Mouse (Mus musculus): ENCODE data around the gene Hcst. TPM values are rescaled to one million over a fixed set of nuclear protein-coding genes. Genes with fewer than 3 reads are reported as not detected.

Gene Hcst
- polyA plus RNA-seq, 1 experiment from 2014 or later, result 0.91 TPM

- H3K9ac ChIP-seq, result no peak overlapping the region
- H3K4me1 ChIP-seq, result no peaks in the 10 kb centered on the region
- no peaks in the 10 kb centered on the region for H3K36me3 ChIP-seq
- WGBS, result 79% methylated on average over 2 of the region's 2 CpGs
- no peak overlapping the region for H3K27ac ChIP-seq
- H3K27me3 ChIP-seq, result 0 out of 2 replicates have a peak, but pooled peaks cover 6% of the 10 kb centered on the region
- H3K4me2 ChIP-seq, result no peak overlapping the region
- no peak for ATAC-seq (ENCODE audit: insufficient number of reproducible peaks, insufficient read depth, low FRiP score, low TSS enrichment, low read depth)
- no peak overlapping the region for H3K4me3 ChIP-seq
- H3K9me3 ChIP-seq, result peaks cover 6% of the 10 kb centered on the region; the same call in 1 of the 2 replicates
Measured at GRCm38 (mm10) chr7:30409789-30410188, 9.9 kb downstream of the Hcst start.

- H3K9me3 ChIP-seq, result peaks cover 6% of the 10 kb centered on the region; the same call in 1 of the 2 replicates
- no peak for ATAC-seq (ENCODE audit: insufficient number of reproducible peaks, insufficient read depth, low FRiP score, low TSS enrichment, low read depth)
- WGBS, result 84% methylated on average over 3 of the region's 3 CpGs
Measured at GRCm38 (mm10) chr7:30408639-30409038, 11.0 kb downstream of the Hcst start.

GRCm38 (mm10) chr7:30402343-30402742, 17.3 kb downstream of the Hcst start:
- no peaks in the 10 kb centered on the region for H3K27me3 ChIP-seq
- no peak overlapping the region for H3K27ac ChIP-seq
- H3K4me3 ChIP-seq, result no peak overlapping the region
- H3K9me3 ChIP-seq, result peaks cover 6% of the 10 kb centered on the region; the same call in 1 of the 2 replicates
- WGBS, result 69% methylated on average over 4 of the region's 4 CpGs
- H3K9ac ChIP-seq, result no peak overlapping the region
- ATAC-seq (ENCODE audit: insufficient number of reproducible peaks, insufficient read depth, low FRiP score, low TSS enrichment, low read depth), result no peak
- no peaks in the 10 kb centered on the region for H3K36me3 ChIP-seq
- no peaks in the 10 kb centered on the region for H3K4me1 ChIP-seq
- no peak overlapping the region for H3K4me2 ChIP-seq

More at GRCm38 (mm10) chr7:30408639-30409038, 11.0 kb downstream of the Hcst start:
- H3K27ac ChIP-seq, result no peak overlapping the region
- H3K4me3 ChIP-seq, result no peak overlapping the region
- 0 out of 2 replicates have a peak, but pooled peaks cover 6% of the 10 kb centered on the region for H3K27me3 ChIP-seq
- H3K4me2 ChIP-seq, result no peak overlapping the region
- H3K9ac ChIP-seq, result no peak overlapping the region
- no peaks in the 10 kb centered on the region for H3K4me1 ChIP-seq
- H3K36me3 ChIP-seq, result no peaks in the 10 kb centered on the region

- Histone ChIP-seq H3K4me2 (no peak overlapping the region), H3K9ac (no peak overlapping the region), H3K27ac (no peak overlapping the region), H3K4me1 (no peaks in the 10 kb centered on the region), H3K36me3 (no peaks in the 10 kb centered on the region), H3K9me3 (no peaks in the 10 kb centered on the region), H3K27me3 (no peaks in the 10 kb centered on the region), H3K4me3 (no peak overlapping the region)
- WGBS, result 41% methylated on average over 7 of the region's 7 CpGs
- no peak for ATAC-seq (ENCODE audit: insufficient number of reproducible peaks, insufficient read depth, low FRiP score, low TSS enrichment, low read depth)
Measured at GRCm38 (mm10) chr7:30399671-30400070, 20.0 kb downstream of the Hcst start.

- Histone ChIP-seq H3K4me3 (no peak overlapping the region), H3K36me3 (no peaks in the 10 kb centered on the region), H3K9me3 (no peaks in the 10 kb centered on the region), H3K27ac (no peak overlapping the region), H3K9ac (no peak overlapping the region), H3K4me2 (no peak overlapping the region), H3K27me3 (no peaks in the 10 kb centered on the region), H3K4me1 (no peaks in the 10 kb centered on the region)
- no peak for ATAC-seq (ENCODE audit: insufficient number of reproducible peaks, insufficient read depth, low FRiP score, low TSS enrichment, low read depth)
- 53% methylated on average over 2 of the region's 2 CpGs for WGBS
Measured at GRCm38 (mm10) chr7:30394871-30395270, 24.8 kb downstream of the Hcst start.

GRCm38 (mm10) chr7:30394379-30394778, 25.3 kb downstream of the Hcst start:
- no peaks in the 10 kb centered on the region for H3K36me3 ChIP-seq
- H3K27me3 ChIP-seq, result no peaks in the 10 kb centered on the region
- ATAC-seq (ENCODE audit: insufficient number of reproducible peaks, insufficient read depth, low FRiP score, low TSS enrichment, low read depth), result no peak
- H3K4me2 ChIP-seq, result no peak overlapping the region
- WGBS, result 33% methylated on average over 11 of the region's 11 CpGs
- H3K27ac ChIP-seq, result 0 out of 2 replicates have a peak overlapping the region, but pooled peaks have one; percentile 29
- no peaks in the 10 kb centered on the region for H3K9me3 ChIP-seq
- no peaks in the 10 kb centered on the region for H3K4me1 ChIP-seq
- no peak overlapping the region for H3K9ac ChIP-seq
- H3K4me3 ChIP-seq, result no peak overlapping the region

GRCm38 (mm10) chr7:30393631-30394030, 26.0 kb downstream of the Hcst start:
- Histone ChIP-seq H3K27me3 (no peaks in the 10 kb centered on the region), H3K4me1 (no peaks in the 10 kb centered on the region), H3K4me3 (no peak overlapping the region), H3K4me2 (no peak overlapping the region), H3K36me3 (no peaks in the 10 kb centered on the region), H3K9ac (no peak overlapping the region), H3K27ac (peak overlapping the region; percentile 29; the same call in 1 of the 2 replicates), H3K9me3 (no peaks in the 10 kb centered on the region)
- WGBS, result 77% methylated on average over 4 of the region's 4 CpGs
- no peak for ATAC-seq (ENCODE audit: insufficient number of reproducible peaks, insufficient read depth, low FRiP score, low TSS enrichment, low read depth)

GRCm38 (mm10) chr7:30392746-30393520, 26.7 kb downstream of the Hcst start:
- no peak overlapping the region for H3K4me2 ChIP-seq
- 68% methylated on average over 4 of the region's 4 CpGs for WGBS
- no peak for ATAC-seq (ENCODE audit: insufficient number of reproducible peaks, insufficient read depth, low FRiP score, low TSS enrichment, low read depth)
- H3K9ac ChIP-seq, result no peak overlapping the region
- no peaks in the 10 kb centered on the region for H3K9me3 ChIP-seq
- H3K27ac ChIP-seq, result no peak overlapping the region
- H3K4me1 ChIP-seq, result no peaks in the 10 kb centered on the region
- no peaks in the 10 kb centered on the region for H3K36me3 ChIP-seq
- no peaks in the 10 kb centered on the region for H3K27me3 ChIP-seq
- no peak overlapping the region for H3K4me3 ChIP-seq

GRCm38 (mm10) chr7:30384106-30384505, 35.5 kb downstream of the Hcst start:
- Histone ChIP-seq H3K27me3 (no peaks in the 10 kb centered on the region), H3K4me1 (no peaks in the 10 kb centered on the region), H3K27ac (no peak overlapping the region), H3K9ac (no peak overlapping the region), H3K9me3 (no peaks in the 10 kb centered on the region), H3K4me2 (no peak overlapping the region), H3K36me3 (no peaks in the 10 kb centered on the region), H3K4me3 (no peak overlapping the region)
- WGBS, result 79% methylated on average over 9 of the region's 9 CpGs
- no peak for ATAC-seq (ENCODE audit: insufficient number of reproducible peaks, insufficient read depth, low FRiP score, low TSS enrichment, low read depth)

- H3K4me1 ChIP-seq, result no peaks in the 10 kb centered on the region
- H3K9ac ChIP-seq, result no peak overlapping the region
- no peak overlapping the region for H3K27ac ChIP-seq
- H3K27me3 ChIP-seq, result no peaks in the 10 kb centered on the region
- ATAC-seq (ENCODE audit: insufficient number of reproducible peaks, insufficient read depth, low FRiP score, low TSS enrichment, low read depth), result no peak
- no peaks in the 10 kb centered on the region for H3K9me3 ChIP-seq
- H3K4me2 ChIP-seq, result no peak overlapping the region
- WGBS, result 63% methylated on average over 5 of the region's 5 CpGs
- H3K4me3 ChIP-seq, result no peak overlapping the region
- H3K36me3 ChIP-seq, result no peaks in the 10 kb centered on the region
Measured at GRCm38 (mm10) chr7:30380061-30380460, 39.6 kb downstream of the Hcst start.

GRCm38 (mm10) chr7:30373501-30373962, 46.1 kb downstream of the Hcst start:
- H3K4me1 ChIP-seq, result peaks cover 7% of the 10 kb centered on the region; the same call in 1 of the 2 replicates
- WGBS, result under 1% methylated on average over 21 of the region's 21 CpGs
- H3K36me3 ChIP-seq, result no peaks in the 10 kb centered on the region
- H3K4me3 ChIP-seq, result peak overlapping the region; percentile 52
- no peaks in the 10 kb centered on the region for H3K27me3 ChIP-seq
- H3K9ac ChIP-seq, result peak overlapping the region; percentile 71
- no peaks in the 10 kb centered on the region for H3K9me3 ChIP-seq
- peak; percentile 99 for ATAC-seq (ENCODE audit: insufficient number of reproducible peaks, insufficient read depth, low FRiP score, low TSS enrichment, low read depth)
- peak overlapping the region; percentile 70 for H3K4me2 ChIP-seq
- peak overlapping the region; percentile 57; the same call in 1 of the 2 replicates for H3K27ac ChIP-seq

Measured in embryonic facial prominence, embryonic 13.5 days (tissue).